Mouse (Mus musculus) bone marrow macrophage, adult 2 months (primary cell): ENCODE measurements around the gene Gm19935.

Experiments used
- CTCF ChIP-seq: IDR thresholded peaks from 2 replicates; pipeline ENCODE4 v1.5.1; 2012; ENCODE audit warnings: low read depth, mild to moderate bottlenecking, low read length, moderate library complexity
- POLR2A ChIP-seq: IDR thresholded peaks from 2 replicates; pipeline ENCODE4 v1.6.1; 2012; ENCODE audit warnings: mild to moderate bottlenecking, low read depth, low read length, borderline replicate concordance

GRCm38 (mm10) chr8:90856171-90856570 lies 39.0 kb upstream of the Gm19935 start:
- TF ChIP-seq POLR2A (no peak), CTCF (no peak)
